Mouse (Mus musculus): ENCODE results near the gene Aqp6.

- TF ChIP-seq FLI1 (IDR thresholded peaks at IDR 0.05; ENCODE audit: low read length) (no peak), GATA1 (IDR thresholded peaks at IDR 0.05; ENCODE audit: borderline replicate concordance, low read length) (no peak)
Measured at GRCm38 (mm10) chr15:99653876-99654275, 52.7 kb downstream of the Aqp6 start.
